Mouse (Mus musculus) embryonic fibroblast, embryonic 13.5 days (primary cell): ENCODE measurements around the gene Gpr137.

ENCODE experiments used
- CTCF ChIP-seq: IDR thresholded peaks from 2 replicates; pipeline ENCODE4 v1.5.1; 2011; ENCODE audit warnings: mild to moderate bottlenecking, control low read depth, low read length, moderate library complexity, borderline replicate concordance; ENCODE audit not compliant: insufficient read depth
- POLR2A ChIP-seq: IDR thresholded peaks from 2 replicates; pipeline ENCODE4 v1.6.1; 2011; ENCODE audit warnings: low read depth, mild to moderate bottlenecking, control low read depth, low read length, moderate library complexity

DNA sequence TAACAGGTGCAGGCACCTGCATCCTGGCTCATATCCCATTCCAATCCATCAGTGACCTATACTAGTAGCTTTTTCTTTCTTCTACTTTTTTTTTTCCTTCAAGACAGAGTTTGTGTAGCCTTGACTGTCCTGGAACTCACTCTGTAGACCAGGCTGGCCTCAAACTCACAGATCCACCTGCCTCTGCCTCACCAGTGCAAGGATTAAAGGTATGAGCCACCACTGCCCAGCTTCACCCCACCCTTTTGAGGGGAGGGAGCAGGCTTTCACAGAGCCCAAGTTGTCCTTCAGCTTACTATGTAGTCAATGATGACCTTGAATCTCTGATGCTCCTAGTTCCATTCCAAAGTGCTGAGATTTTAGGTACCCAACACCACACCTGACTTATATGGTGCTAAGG is 22.8 kb downstream of the Gpr137 start:
- TF ChIP-seq CTCF = no peak
- TF ChIP-seq POLR2A = no peak
